Mouse (Mus musculus): ENCODE results near the gene Gemin6.

GRCm38 (mm10) chr17:80252757-80253525 lies 28.7 kb downstream of the Gemin6 start:
- no peak for TF ChIP-seq CTCF (IDR thresholded peaks at IDR 0.05; ENCODE audit: borderline replicate concordance, insufficient read depth, low read length)
- no peak for TF ChIP-seq POLR2A (IDR thresholded peaks at IDR 0.05; ENCODE audit: low read depth, low read length)
